Mouse (Mus musculus): ENCODE results near the gene Utp4. TPM values are rescaled to one million over a fixed set of nuclear protein-coding genes. Genes with fewer than 3 reads are reported as not detected.
"Not testable (repeated sequence)": the region's sequence is repeated elsewhere in the genome, so short reads cannot be mapped to it uniquely, and the experiment has no call there.

Gene Utp4
- polyA plus RNA-seq, 1 experiment: 0.25 TPM

- H3K36me3 ChIP-seq (ENCODE audit: control insufficient read depth): peaks cover 10% of the 10 kb centered on the region
- TF ChIP-seq GATA1 (IDR thresholded peaks at IDR 0.05; ENCODE audit: low read length): no peak
- no peak for TF ChIP-seq TAL1 (IDR thresholded peaks at IDR 0.05; ENCODE audit: low read length)
Observed at GRCm38 (mm10) chr8:106871328-106871926, 22.0 kb upstream of the Utp4 start.

GRCm38 (mm10) chr8:106871931-106872371 is 21.5 kb upstream of the Utp4 start:
- Histone ChIP-seq H3K9me3 (ENCODE audit: control insufficient read depth, low read length) (peaks cover 4% of the 10 kb centered on the region; the same call in 1 of the 2 replicates), H3K36me3 (ENCODE audit: control insufficient read depth) (peaks cover 14% of the 10 kb centered on the region), H3K4me1 (ENCODE audit: control insufficient read depth) (no peaks in the 10 kb centered on the region), H3K4me3 (replicated peaks) (no peak overlapping the region), H3K27me3 (ENCODE audit: control insufficient read depth) (peaks cover 71% of the 10 kb centered on the region)
- TF ChIP-seq TAL1 (IDR thresholded peaks at IDR 0.05; ENCODE audit: low read length): no peak
- TF ChIP-seq GATA1 (IDR thresholded peaks at IDR 0.05; ENCODE audit: low read length): no peak

More at GRCm38 (mm10) chr8:106871328-106871926, 22.0 kb upstream of the Utp4 start:
- H3K4me3 ChIP-seq (replicated peaks): no peak overlapping the region
- H3K9me3 ChIP-seq (ENCODE audit: control insufficient read depth, low read length): peaks cover 4% of the 10 kb centered on the region; the same call in 1 of the 2 replicates
- no peaks in the 10 kb centered on the region for H3K4me1 ChIP-seq (ENCODE audit: control insufficient read depth)
- H3K27me3 ChIP-seq (ENCODE audit: control insufficient read depth): peaks cover 74% of the 10 kb centered on the region

GRCm38 (mm10) chr8:106872454-106873034 is 20.9 kb upstream of the Utp4 start:
- Histone ChIP-seq H3K9me3 (ENCODE audit: control insufficient read depth, low read length) (peaks cover 4% of the 10 kb centered on the region; the same call in 1 of the 2 replicates), H3K36me3 (ENCODE audit: control insufficient read depth) (peaks cover 17% of the 10 kb centered on the region), H3K4me3 (replicated peaks) (no peak overlapping the region), H3K27me3 (ENCODE audit: control insufficient read depth) (peaks cover 65% of the 10 kb centered on the region), H3K4me1 (ENCODE audit: control insufficient read depth) (no peaks in the 10 kb centered on the region)
- TF ChIP-seq TAL1 (IDR thresholded peaks at IDR 0.05; ENCODE audit: low read length) (no peak), GATA1 (IDR thresholded peaks at IDR 0.05; ENCODE audit: low read length) (no peak)

- Histone ChIP-seq H3K4me1 (ENCODE audit: control insufficient read depth) (no peaks in the 10 kb centered on the region), H3K4me3 (replicated peaks) (no peak overlapping the region), H3K36me3 (ENCODE audit: control insufficient read depth) (peaks cover 80% of the 10 kb centered on the region), H3K27me3 (ENCODE audit: control insufficient read depth) (no peaks in the 10 kb centered on the region), H3K9me3 (ENCODE audit: control insufficient read depth, low read length) (no peaks in the 10 kb centered on the region)
- TF ChIP-seq GATA1 (IDR thresholded peaks at IDR 0.05; ENCODE audit: low read length) (no peak), TAL1 (IDR thresholded peaks at IDR 0.05; ENCODE audit: low read length) (no peak)
Observed at GRCm38 (mm10) chr8:106880121-106880707, 13.2 kb upstream of the Utp4 start.

- H3K4me3 ChIP-seq (replicated peaks); H3K9me3 ChIP-seq (ENCODE audit: control insufficient read depth, low read length); H3K27me3 ChIP-seq (ENCODE audit: control insufficient read depth); H3K4me1 ChIP-seq (ENCODE audit: control insufficient read depth): not testable (repeated sequence)
- peaks cover 79% of the 10 kb centered on the region for H3K36me3 ChIP-seq (ENCODE audit: control insufficient read depth)
Observed at GRCm38 (mm10) chr8:106884094-106884493, 9.3 kb upstream of the Utp4 start.

- H3K27me3 ChIP-seq (ENCODE audit: control insufficient read depth); H3K9me3 ChIP-seq (ENCODE audit: control insufficient read depth, low read length); H3K4me1 ChIP-seq (ENCODE audit: control insufficient read depth); H3K4me3 ChIP-seq (replicated peaks): not testable (repeated sequence)
- peaks cover 74% of the 10 kb centered on the region for H3K36me3 ChIP-seq (ENCODE audit: control insufficient read depth)
Observed at GRCm38 (mm10) chr8:106884826-106885400, 8.5 kb upstream of the Utp4 start.

GRCm38 (mm10) chr8:106887336-106888189 is 5.9 kb upstream of the Utp4 start:
- H3K4me1 ChIP-seq (ENCODE audit: control insufficient read depth): peaks cover 13% of the 10 kb centered on the region
- H3K27me3 ChIP-seq (ENCODE audit: control insufficient read depth): no peaks in the 10 kb centered on the region
- no peaks in the 10 kb centered on the region for H3K9me3 ChIP-seq (ENCODE audit: control insufficient read depth, low read length)
- H3K36me3 ChIP-seq (ENCODE audit: control insufficient read depth): peaks cover 57% of the 10 kb centered on the region
- H3K4me3 ChIP-seq (replicated peaks): no peak overlapping the region
- TF ChIP-seq TAL1 (IDR thresholded peaks at IDR 0.05; ENCODE audit: low read length) (no peak), GATA1 (IDR thresholded peaks at IDR 0.05; ENCODE audit: low read length) (no peak)

- Histone ChIP-seq H3K36me3 (ENCODE audit: control insufficient read depth) (peaks cover 46% of the 10 kb centered on the region), H3K9me3 (ENCODE audit: control insufficient read depth, low read length) (no peaks in the 10 kb centered on the region), H3K27me3 (ENCODE audit: control insufficient read depth) (no peaks in the 10 kb centered on the region), H3K4me3 (replicated peaks) (no peak overlapping the region), H3K4me1 (ENCODE audit: control insufficient read depth) (peaks cover 18% of the 10 kb centered on the region)
- TF ChIP-seq TAL1 (IDR thresholded peaks at IDR 0.05; ENCODE audit: low read length) (no peak), GATA1 (IDR thresholded peaks at IDR 0.05; ENCODE audit: low read length) (no peak)
Observed at GRCm38 (mm10) chr8:106888803-106889202, 4.6 kb upstream of the Utp4 start.

Data from erythroblast, embryonic 14.5 days (primary cell).